Mouse (Mus musculus): ENCODE data around the gene Btn2a2. TPM values are rescaled to one million over a fixed set of nuclear protein-coding genes. Genes with fewer than 3 reads are reported as not detected.
A peak's percentile ranks its signal among the peaks of the same experiment; 100 is the strongest.

Btn2a2 gene
- polyA plus RNA-seq, 1 experiment, result 0.20 TPM

DNA sequence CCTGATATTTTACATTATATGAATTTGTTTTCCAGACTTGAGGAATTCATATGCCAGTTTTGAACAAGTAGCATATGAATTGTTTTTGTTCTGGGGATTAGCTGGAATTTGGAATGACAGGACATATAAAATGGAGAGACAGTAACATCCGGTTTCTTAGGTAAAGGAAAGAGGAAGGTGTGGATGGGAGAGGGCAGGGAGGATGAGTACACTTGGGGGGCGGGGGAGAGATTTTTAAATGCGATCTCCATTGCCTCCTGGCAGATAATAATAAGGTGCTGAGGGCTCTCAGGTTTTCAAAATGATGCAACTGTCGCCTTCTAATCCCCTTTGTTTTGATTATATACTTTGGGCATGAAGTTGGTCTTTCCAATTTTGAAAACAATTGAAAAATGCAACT, 53.4 kb downstream of the Btn2a2 start:
- Histone ChIP-seq H3ac (ENCODE audit: control insufficient read depth, insufficient read length) (no peak overlapping the region), H3K27me3 (ENCODE audit: control insufficient read depth, insufficient read depth, insufficient read length) (no peaks in the 10 kb centered on the region), H3K79me2 (ENCODE audit: control insufficient read depth, insufficient read depth) (no peaks in the 10 kb centered on the region), H3K4me2 (ENCODE audit: low read depth) (peak overlapping the region; percentile 89), H3K36me3 (ENCODE audit: control insufficient read depth, insufficient read depth) (no peaks in the 10 kb centered on the region), H3K4me3 (peak overlapping the region; percentile 35)
- TF ChIP-seq POLR2AphosphoS2 (IDR thresholded peaks at IDR 0.05; ENCODE audit: insufficient read length, low read depth), result no peak
- TF ChIP-seq TCF3 (IDR thresholded peaks at IDR 0.05; ENCODE audit: insufficient read length, low read depth), result no peak
- no peak for TF ChIP-seq USF1 (IDR thresholded peaks at IDR 0.05; ENCODE audit: low read depth)
- no peak for TF ChIP-seq MYOD1 (IDR thresholded peaks at IDR 0.05; ENCODE audit: control insufficient read depth in 1 of 3, insufficient read length in 2 of 3, low read depth in 2 of 3)
- TF ChIP-seq E2F4 (IDR thresholded peaks at IDR 0.05; ENCODE audit: insufficient read depth), result no peak

DNA sequence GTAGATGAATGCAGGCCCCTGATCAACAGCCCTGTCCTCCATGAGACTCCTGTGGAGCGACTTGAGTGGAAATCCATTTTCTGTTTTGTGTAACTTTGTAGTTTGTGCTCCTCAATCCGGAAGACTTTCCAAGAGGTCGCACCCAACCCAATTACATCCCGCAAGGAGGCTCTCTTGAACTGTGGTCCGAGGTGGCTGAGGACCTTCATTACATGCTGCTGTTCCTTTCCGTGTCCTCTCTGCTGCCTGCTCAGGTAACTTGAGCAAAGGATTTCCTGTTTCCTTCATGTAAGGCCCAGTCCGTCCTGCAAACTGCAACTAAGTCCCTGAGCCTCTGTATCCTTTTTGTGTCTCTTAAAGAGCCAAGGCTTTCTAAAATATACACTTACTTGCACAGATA, 54.2 kb downstream of the Btn2a2 start:
- Histone ChIP-seq H3ac (ENCODE audit: control insufficient read depth, insufficient read length) (no peak overlapping the region), H3K79me2 (ENCODE audit: control insufficient read depth, insufficient read depth) (no peaks in the 10 kb centered on the region), H3K4me2 (ENCODE audit: low read depth) (no peak overlapping the region), H3K27me3 (ENCODE audit: control insufficient read depth, insufficient read depth, insufficient read length) (no peaks in the 10 kb centered on the region), H3K36me3 (ENCODE audit: control insufficient read depth, insufficient read depth) (no peaks in the 10 kb centered on the region), H3K4me3 (no peak overlapping the region)
- TF ChIP-seq TCF3 (IDR thresholded peaks at IDR 0.05; ENCODE audit: insufficient read length, low read depth), result no peak

DNA sequence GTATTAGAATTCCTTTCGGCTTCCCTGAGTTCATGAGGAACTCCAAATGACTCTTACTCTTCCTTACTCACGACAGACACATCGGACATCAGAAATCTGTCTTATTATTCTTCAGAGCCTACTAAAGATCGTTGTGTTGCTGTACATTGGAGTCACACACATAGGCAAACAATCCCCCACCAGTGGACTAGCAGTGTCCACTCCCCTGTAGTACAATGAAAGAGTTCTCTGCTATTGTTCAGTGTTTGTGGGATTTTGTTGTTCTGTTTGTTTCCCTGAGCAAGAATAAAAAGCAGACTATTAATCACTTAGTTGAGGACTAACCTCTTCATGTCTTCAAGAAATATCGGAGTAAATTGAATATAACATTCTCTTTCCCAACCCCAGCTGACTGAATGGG, 54.9 kb downstream of the Btn2a2 start:
- H3K79me2 ChIP-seq (ENCODE audit: control insufficient read depth, insufficient read depth), result no peaks in the 10 kb centered on the region
- TF ChIP-seq TCF3 (IDR thresholded peaks at IDR 0.05; ENCODE audit: insufficient read length, low read depth), result no peak
- TF ChIP-seq MYOG (IDR thresholded peaks at IDR 0.05; ENCODE audit: control insufficient read depth in 1 of 3, insufficient read depth in 1 of 3, insufficient read length in 2 of 3, low read depth in 2 of 3), result no peak
- no peak for TF ChIP-seq REST (IDR thresholded peaks at IDR 0.05; ENCODE audit: insufficient read depth, insufficient read length)
- TF ChIP-seq SRF (IDR thresholded peaks at IDR 0.05; ENCODE audit: control insufficient read depth, insufficient read length, low read depth), result no peak
- TF ChIP-seq POLR2A (IDR thresholded peaks at IDR 0.05; ENCODE audit: insufficient read length, low read depth), result no peak
- no peak for TF ChIP-seq POLR2AphosphoS2 (IDR thresholded peaks at IDR 0.05; ENCODE audit: insufficient read length, low read depth)
- no peak for TF ChIP-seq TCF12 (IDR thresholded peaks at IDR 0.05; ENCODE audit: insufficient read depth, poor library complexity, severe bottlenecking)
- no peak for TF ChIP-seq E2F4 (IDR thresholded peaks at IDR 0.05; ENCODE audit: insufficient read depth)
- no peak for TF ChIP-seq MYOD1 (IDR thresholded peaks at IDR 0.05; ENCODE audit: control insufficient read depth in 1 of 3, insufficient read length in 2 of 3, low read depth in 2 of 3)

DNA sequence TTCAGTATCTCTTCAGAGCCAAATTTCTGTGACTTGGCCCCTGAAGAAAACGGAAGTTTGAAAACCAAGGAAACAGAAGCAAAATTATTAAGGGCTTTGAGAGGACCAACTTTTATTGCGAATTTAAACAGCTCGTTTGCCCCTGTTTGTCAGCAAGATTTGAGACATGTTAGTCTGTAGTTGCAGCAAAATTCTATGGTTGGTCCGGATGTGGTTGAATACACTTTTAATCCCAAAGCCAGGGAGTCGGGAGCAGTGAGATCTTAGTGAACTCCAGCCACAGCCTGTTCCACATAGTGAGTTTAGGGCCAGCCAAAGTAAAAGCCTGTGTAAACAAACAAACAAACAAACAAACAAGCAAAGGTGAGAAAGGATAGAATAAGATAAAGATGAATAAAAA, 55.5 kb downstream of the Btn2a2 start:
- TF ChIP-seq MAX (IDR thresholded peaks at IDR 0.05; ENCODE audit: low read depth) (no peak), TCF12 (IDR thresholded peaks at IDR 0.05; ENCODE audit: insufficient read depth, poor library complexity, severe bottlenecking) (no peak), TCF3 (IDR thresholded peaks at IDR 0.05; ENCODE audit: insufficient read length, low read depth) (no peak), MYOD1 (IDR thresholded peaks at IDR 0.05; ENCODE audit: control insufficient read depth in 1 of 3, insufficient read length in 2 of 3, low read depth in 2 of 3) (no peak), MYOG (IDR thresholded peaks at IDR 0.05; ENCODE audit: control insufficient read depth in 1 of 3, insufficient read depth in 1 of 3, insufficient read length in 2 of 3, low read depth in 2 of 3) (no peak), E2F4 (IDR thresholded peaks at IDR 0.05; ENCODE audit: insufficient read depth) (no peak), REST (IDR thresholded peaks at IDR 0.05; ENCODE audit: insufficient read depth, insufficient read length) (no peak), POLR2A (IDR thresholded peaks at IDR 0.05; ENCODE audit: insufficient read length, low read depth) (no peak), SRF (IDR thresholded peaks at IDR 0.05; ENCODE audit: control insufficient read depth, insufficient read length, low read depth) (no peak), USF1 (IDR thresholded peaks at IDR 0.05; ENCODE audit: low read depth) (no peak), POLR2AphosphoS2 (IDR thresholded peaks at IDR 0.05; ENCODE audit: insufficient read length, low read depth) (no peak), CEBPB (IDR thresholded peaks at IDR 0.05; ENCODE audit: insufficient read depth, poor library complexity, severe bottlenecking) (no peak)
- H3K4me2 ChIP-seq (ENCODE audit: low read depth), result peak overlapping the region; percentile 79
- H3K27me3 ChIP-seq (ENCODE audit: control insufficient read depth, insufficient read depth, insufficient read length), result no peaks in the 10 kb centered on the region
- no peaks in the 10 kb centered on the region for H3K79me2 ChIP-seq (ENCODE audit: control insufficient read depth, insufficient read depth)
- H3K36me3 ChIP-seq (ENCODE audit: control insufficient read depth, insufficient read depth), result no peaks in the 10 kb centered on the region
- H3K4me3 ChIP-seq, result peak overlapping the region; percentile 44
- no peak overlapping the region for H3ac ChIP-seq (ENCODE audit: control insufficient read depth, insufficient read length)

More for the DNA sequence above, 54.9 kb downstream of the Btn2a2 start:
- Histone ChIP-seq H3K4me3 (peak overlapping the region; percentile 44), H3ac (ENCODE audit: control insufficient read depth, insufficient read length) (no peak overlapping the region), H3K4me2 (ENCODE audit: low read depth) (peak overlapping the region; percentile 79), H3K36me3 (ENCODE audit: control insufficient read depth, insufficient read depth) (no peaks in the 10 kb centered on the region), H3K27me3 (ENCODE audit: control insufficient read depth, insufficient read depth, insufficient read length) (no peaks in the 10 kb centered on the region)

DNA sequence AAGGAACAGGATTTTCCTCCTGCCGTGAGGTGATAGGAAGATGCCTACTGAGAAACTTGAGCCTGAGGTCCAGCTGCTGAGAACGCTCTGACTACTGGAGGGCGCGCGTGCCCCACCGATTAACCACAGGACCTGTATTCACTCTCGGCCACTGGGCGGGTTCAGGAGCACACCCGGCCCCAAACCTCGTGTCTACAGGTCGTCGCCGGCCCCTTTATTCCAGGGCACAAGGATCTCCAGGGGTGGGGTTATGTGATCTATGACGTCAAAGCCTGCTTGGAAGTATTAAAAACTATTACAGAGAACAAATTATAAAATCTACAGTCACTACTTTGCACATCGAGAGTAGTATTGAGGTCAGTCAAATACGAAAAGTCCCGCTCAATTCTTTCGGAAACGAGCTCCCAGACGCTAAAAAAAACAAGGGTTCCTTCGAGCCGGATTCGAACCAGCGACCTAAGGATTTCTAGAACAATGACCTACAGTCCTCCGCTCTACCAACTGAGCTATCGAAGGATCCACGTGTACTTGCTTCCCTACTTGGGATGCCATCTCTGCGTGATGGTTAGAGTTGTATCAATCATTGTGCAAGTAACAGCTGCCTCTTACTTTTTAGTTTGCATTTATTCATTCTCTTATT, 56.0 kb downstream of the Btn2a2 start:
- Histone ChIP-seq H3K79me2 (ENCODE audit: control insufficient read depth, insufficient read depth) (no peaks in the 10 kb centered on the region), H3ac (ENCODE audit: control insufficient read depth, insufficient read length) (no peak overlapping the region), H3K27me3 (ENCODE audit: control insufficient read depth, insufficient read depth, insufficient read length) (no peaks in the 10 kb centered on the region), H3K4me2 (ENCODE audit: low read depth) (peak overlapping the region; percentile 95), H3K4me3 (peak overlapping the region; percentile 44), H3K36me3 (ENCODE audit: control insufficient read depth, insufficient read depth) (no peaks in the 10 kb centered on the region)
- TF ChIP-seq POLR2A (IDR thresholded peaks at IDR 0.05; ENCODE audit: insufficient read length, low read depth) (peak; percentile 50), E2F4 (IDR thresholded peaks at IDR 0.05; ENCODE audit: insufficient read depth) (no peak), MYOG (IDR thresholded peaks at IDR 0.05; ENCODE audit: control insufficient read depth in 1 of 3, insufficient read depth in 1 of 3, insufficient read length in 2 of 3, low read depth in 2 of 3) (peak; percentile 13 to 64 (median 40)), MAX (IDR thresholded peaks at IDR 0.05; ENCODE audit: low read depth) (peak; percentile 55), TCF3 (IDR thresholded peaks at IDR 0.05; ENCODE audit: insufficient read length, low read depth) (no peak), CEBPB (IDR thresholded peaks at IDR 0.05; ENCODE audit: insufficient read depth, poor library complexity, severe bottlenecking) (peak; percentile 49; the same call in 1 of the 2 replicates), MYOD1 (IDR thresholded peaks at IDR 0.05; ENCODE audit: control insufficient read depth in 1 of 3, insufficient read length in 2 of 3, low read depth in 2 of 3) (peak; percentile 51 to 77 (median 65)), POLR2AphosphoS2 (IDR thresholded peaks at IDR 0.05; ENCODE audit: insufficient read length, low read depth) (no peak), USF1 (IDR thresholded peaks at IDR 0.05; ENCODE audit: low read depth) (peak; percentile 57), SRF (IDR thresholded peaks at IDR 0.05; ENCODE audit: control insufficient read depth, insufficient read length, low read depth) (no peak), REST (IDR thresholded peaks at IDR 0.05; ENCODE audit: insufficient read depth, insufficient read length) (no peak), TCF12 (IDR thresholded peaks at IDR 0.05; ENCODE audit: insufficient read depth, poor library complexity, severe bottlenecking) (no peak)
